Mouse (Mus musculus) G1E (cell line): ENCODE measurements at regions not wholly inside any gene's neighbourhood (a gene's known extent, or its start where the extent isn't known, plus 50 kb on each side); places are given as distances from the start of the nearest gene placed in this dataset.

Experiments
- ATAC-seq: 2 replicates; pipeline ENCODE4 v1.8.0; 2016; ENCODE audit warnings: mild to moderate bottlenecking; ENCODE audit not compliant: insufficient number of reproducible peaks, poor library complexity, low FRiP score, severe bottlenecking; ENCODE audit errors: extremely low read depth
- DNase-seq: peaks from one replicate; pipeline ENCODE4 v3.0.0; 2012; ENCODE audit warnings: low spot score
- H3K27me3 ChIP-seq: 2 replicates; pipeline ENCODE4 v1.6.1; 2012; ENCODE audit warnings: mild to moderate bottlenecking, low read length, inconsistent platforms; ENCODE audit not compliant: insufficient read depth
- H3K36me3 ChIP-seq: replicated peaks from 2 replicates; pipeline ENCODE3; 2012; ENCODE audit warnings: mild to moderate bottlenecking, inconsistent platforms
- H3K4me1 ChIP-seq: 2 replicates; pipeline ENCODE4 v1.6.1; 2012; ENCODE audit warnings: low read depth, low read length, inconsistent platforms, mixed read lengths; ENCODE audit not compliant: insufficient read depth
- H3K4me3 ChIP-seq: 2 replicates; pipeline ENCODE4 v1.5.1; 2012; ENCODE audit warnings: low read depth, mild to moderate bottlenecking, inconsistent platforms, low read length, moderate library complexity, mixed read lengths
- H3K9me3 ChIP-seq: replicated peaks from 2 replicates; pipeline ENCODE4 v1.6.1; 2012; ENCODE audit warnings: inconsistent platforms
- CTCF ChIP-seq: IDR thresholded peaks from 2 replicates; pipeline ENCODE4 v1.5.1; 2012; ENCODE audit warnings: low read depth, low read length, inconsistent platforms, mixed read lengths
- GATA1 ChIP-seq: IDR thresholded peaks from 2 replicates; pipeline ENCODE4 v1.6.1; 2012; ENCODE audit warnings: borderline replicate concordance, low read length, inconsistent platforms, mixed read lengths
- GATA2 ChIP-seq: IDR thresholded peaks from 2 replicates; pipeline ENCODE4 v1.6.1; 2012; ENCODE audit warnings: low read depth, low read length, inconsistent platforms, borderline replicate concordance
- POLR2AphosphoS5 ChIP-seq: IDR thresholded peaks from 2 replicates; pipeline ENCODE4 v1.6.1; 2012; ENCODE audit warnings: low read depth, low read length, inconsistent platforms; ENCODE audit not compliant: insufficient replicate concordance
- TAL1 ChIP-seq: conservative IDR thresholded peaks from 2 replicates; pipeline ENCODE4 v1.6.1; 2012; ENCODE audit warnings: low read depth, low read length, inconsistent platforms, mixed read lengths

DNA sequence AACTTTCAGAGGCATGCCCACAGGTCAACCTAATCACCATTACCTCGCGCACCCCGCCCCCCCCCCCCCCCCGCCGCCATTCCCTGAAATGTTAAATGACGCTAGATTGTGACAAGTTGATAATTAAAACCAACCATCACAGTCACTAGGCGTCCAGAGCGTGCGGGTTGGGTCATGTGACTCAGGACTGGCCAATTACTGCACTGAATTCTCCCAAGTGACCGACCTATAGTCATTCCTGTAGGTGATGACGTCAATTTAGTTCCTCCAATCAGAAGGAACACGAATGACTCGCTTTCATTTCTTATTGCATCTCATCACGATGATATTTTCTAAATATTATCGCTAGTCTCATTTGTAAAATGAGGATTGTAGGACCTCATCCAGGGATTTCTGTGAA, 60.2 kb upstream of the E2f3 start:
- H3K4me3 ChIP-seq: no peak overlapping the region
- no peaks in the 10 kb centered on the region for H3K4me1 ChIP-seq
- TF ChIP-seq GATA2: no peak
- TF ChIP-seq POLR2AphosphoS5: no peak
- TF ChIP-seq CTCF: no peak
- no peak for TF ChIP-seq TAL1
- no peak for TF ChIP-seq GATA1
- no peaks in the 10 kb centered on the region for H3K9me3 ChIP-seq
- ATAC-seq: no peak
- H3K27me3 ChIP-seq: peaks cover 22% of the 10 kb centered on the region; the same call in 1 of the 2 replicates
- no peak for DNase-seq
- H3K36me3 ChIP-seq: no peaks in the 10 kb centered on the region

DNA sequence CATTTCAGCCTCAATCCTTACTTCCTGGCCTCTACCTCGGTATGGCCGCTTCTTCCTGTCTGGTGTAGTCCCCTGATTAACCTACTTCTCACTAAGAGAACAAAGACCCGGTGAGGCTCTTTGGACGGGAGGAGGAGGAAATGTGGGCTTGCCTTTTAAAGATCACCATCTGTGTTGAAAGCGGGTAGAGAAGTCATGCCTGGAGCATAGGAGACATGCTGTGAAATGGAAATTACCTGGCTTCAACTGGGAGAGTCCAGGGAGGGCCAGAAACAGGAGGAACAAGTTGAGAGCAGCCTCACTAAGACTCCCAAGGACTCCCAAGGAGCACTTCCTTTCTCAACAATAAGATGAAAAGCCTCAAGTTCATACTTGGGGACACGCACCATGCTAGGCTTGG, 59.4 kb upstream of the E2f3 start:
- TF ChIP-seq CTCF (no peak), POLR2AphosphoS5 (no peak), GATA2 (no peak), GATA1 (no peak), TAL1 (no peak)
- DNase-seq (no peak), ATAC-seq (no peak)
- Histone ChIP-seq H3K36me3 (no peaks in the 10 kb centered on the region), H3K4me3 (no peak overlapping the region), H3K27me3 (peaks cover 17% of the 10 kb centered on the region), H3K9me3 (no peaks in the 10 kb centered on the region), H3K4me1 (no peaks in the 10 kb centered on the region)

DNA sequence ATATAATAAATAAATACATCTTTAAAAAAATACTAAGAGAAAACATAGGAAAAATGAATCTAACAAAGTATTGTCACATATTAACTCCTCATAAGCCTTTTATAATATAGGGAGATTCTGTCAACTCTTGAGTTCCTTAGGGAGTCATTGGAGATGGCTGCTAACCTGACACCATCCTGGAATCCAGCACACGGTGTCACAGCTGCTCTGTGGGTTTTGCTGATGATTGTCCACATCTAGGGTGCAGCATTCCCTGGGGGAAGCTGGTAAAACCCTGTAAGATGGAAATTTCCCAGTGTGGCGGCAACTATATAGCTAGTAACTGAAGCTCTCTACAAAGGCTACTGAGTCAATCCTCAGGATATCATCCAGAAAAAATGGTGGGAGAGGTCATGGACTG, 58.9 kb upstream of the E2f3 start:
- ATAC-seq (no peak), DNase-seq (no peak)
- Histone ChIP-seq H3K36me3 (no peaks in the 10 kb centered on the region), H3K4me3 (no peak overlapping the region), H3K9me3 (no peaks in the 10 kb centered on the region), H3K4me1 (no peaks in the 10 kb centered on the region), H3K27me3 (peaks cover 14% of the 10 kb centered on the region)
- no peak for TF ChIP-seq POLR2AphosphoS5
- no peak for TF ChIP-seq CTCF
- no peak for TF ChIP-seq TAL1
- no peak for TF ChIP-seq GATA2
- no peak for TF ChIP-seq GATA1

DNA sequence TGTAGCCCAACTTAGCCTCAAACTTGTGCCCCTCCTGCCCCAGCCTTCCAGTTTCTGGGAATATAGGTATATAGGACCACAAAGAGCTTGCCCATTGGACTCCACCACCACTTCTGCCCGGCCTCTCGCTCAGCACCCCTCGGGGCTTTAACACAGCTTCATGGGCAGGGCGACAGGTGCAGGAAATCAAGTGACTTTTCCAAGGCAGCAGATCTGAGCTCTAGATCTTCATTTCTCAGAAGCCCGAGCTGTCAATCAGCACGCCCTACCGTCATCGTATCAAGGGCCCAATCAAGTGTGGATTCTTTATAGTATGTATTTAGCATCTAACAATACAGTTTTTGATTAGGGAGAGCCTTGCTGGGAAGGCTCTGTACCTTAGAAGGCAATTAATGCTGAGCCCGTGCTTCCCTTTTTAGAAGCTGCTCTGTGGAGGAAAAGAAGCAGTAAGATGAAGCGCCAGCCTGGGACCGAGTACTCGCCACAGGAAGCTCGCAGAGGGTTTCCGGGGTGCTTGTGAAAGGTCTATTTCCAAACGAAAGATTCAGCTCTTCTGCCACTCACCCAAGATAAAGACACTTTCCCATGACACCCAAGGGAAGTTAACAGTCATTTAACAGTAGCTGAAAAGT, 56.9 kb upstream of the E2f3 start:
- DNase-seq (no peak), ATAC-seq (no peak)
- TF ChIP-seq GATA1 (no peak), POLR2AphosphoS5 (no peak), TAL1 (no peak), GATA2 (no peak), CTCF (no peak)
- Histone ChIP-seq H3K27me3 (peaks cover 9% of the 10 kb centered on the region), H3K4me1 (no peaks in the 10 kb centered on the region), H3K4me3 (no peak overlapping the region), H3K9me3 (no peaks in the 10 kb centered on the region), H3K36me3 (no peaks in the 10 kb centered on the region)

DNA sequence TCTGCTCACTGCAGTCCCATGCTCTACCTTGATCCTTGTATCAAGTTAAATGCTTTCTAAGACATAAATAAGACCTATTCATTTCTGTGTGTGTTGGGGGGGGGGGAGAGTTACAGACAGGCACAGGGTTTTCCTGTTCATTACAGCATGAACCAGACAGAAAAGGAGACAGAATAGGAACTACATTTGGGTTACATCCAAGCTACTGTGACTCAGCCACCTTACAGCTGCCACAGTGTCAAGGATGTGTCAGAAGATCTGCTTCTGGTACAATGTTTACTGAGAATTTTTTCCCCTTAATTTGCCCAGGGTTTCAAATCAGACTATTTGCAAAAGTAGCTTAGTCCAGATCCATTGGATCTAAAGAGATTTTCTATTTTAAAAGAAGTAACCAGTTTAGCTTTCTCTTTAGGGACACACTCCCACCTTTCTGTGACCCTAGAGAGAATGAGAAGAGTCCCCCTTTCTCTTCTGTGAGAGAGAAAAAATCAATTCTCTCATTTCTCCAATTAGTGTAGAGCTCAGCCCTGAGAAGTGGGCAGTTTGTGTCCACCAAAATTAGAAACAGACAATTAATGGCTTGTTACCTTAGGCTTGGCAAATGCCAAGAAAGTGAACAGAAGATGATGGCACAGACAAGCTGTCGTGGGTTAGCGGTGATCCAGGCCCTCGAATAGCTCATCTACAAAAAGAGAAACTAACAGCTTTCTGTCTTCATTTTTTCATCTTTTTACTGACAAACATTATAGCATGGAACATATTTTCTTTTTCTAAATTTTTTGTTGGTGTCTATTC, 55.8 kb upstream of the E2f3 start:
- DNase-seq (no peak), ATAC-seq (no peak)
- peaks cover 10% of the 10 kb centered on the region for H3K27me3 ChIP-seq
- no peaks in the 10 kb centered on the region for H3K9me3 ChIP-seq
- no peak overlapping the region for H3K4me3 ChIP-seq
- no peaks in the 10 kb centered on the region for H3K36me3 ChIP-seq
- H3K4me1 ChIP-seq: no peaks in the 10 kb centered on the region
- TF ChIP-seq GATA2: no peak
- no peak for TF ChIP-seq TAL1
- TF ChIP-seq GATA1: no peak
- TF ChIP-seq CTCF: no peak
- no peak for TF ChIP-seq POLR2AphosphoS5

DNA sequence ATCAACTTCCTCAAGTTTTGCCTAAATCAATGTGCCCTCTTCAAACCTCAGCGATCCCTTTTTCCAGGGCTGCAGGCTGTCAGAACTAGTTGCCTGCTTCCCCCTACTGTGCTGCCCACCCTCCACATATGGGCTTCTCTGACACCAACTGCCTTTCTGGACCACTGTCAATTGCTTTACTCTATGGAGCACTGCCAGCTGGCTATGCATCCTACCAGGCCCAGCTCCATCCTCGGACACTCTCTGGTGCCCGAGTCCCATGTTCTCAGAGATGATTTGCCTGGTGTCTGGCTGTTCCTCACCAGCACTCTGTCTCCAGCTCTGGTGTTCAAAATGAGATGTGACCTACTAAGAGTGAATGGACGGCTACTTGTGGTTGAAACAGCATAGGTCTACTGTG, 54.4 kb upstream of the E2f3 start:
- DNase-seq (no peak), ATAC-seq (no peak)
- Histone ChIP-seq H3K9me3 (no peaks in the 10 kb centered on the region), H3K4me1 (peaks cover 3% of the 10 kb centered on the region; the same call in 1 of the 2 replicates), H3K27me3 (peaks cover 9% of the 10 kb centered on the region), H3K36me3 (no peaks in the 10 kb centered on the region), H3K4me3 (no peak overlapping the region)
- TF ChIP-seq GATA1: no peak
- no peak for TF ChIP-seq TAL1
- TF ChIP-seq POLR2AphosphoS5: no peak
